Mouse (Mus musculus): ENCODE results near the gene Med13l. TPM values are rescaled to one million over a fixed set of nuclear protein-coding genes. Genes with fewer than 3 reads are reported as not detected.
A peak's percentile ranks its signal among the peaks of the same experiment; 100 is the strongest.

Gene Med13l
- total and polyA plus RNA-seq, 2 experiments from 2014 or later = 12.5 to 31.0 TPM

DNA sequence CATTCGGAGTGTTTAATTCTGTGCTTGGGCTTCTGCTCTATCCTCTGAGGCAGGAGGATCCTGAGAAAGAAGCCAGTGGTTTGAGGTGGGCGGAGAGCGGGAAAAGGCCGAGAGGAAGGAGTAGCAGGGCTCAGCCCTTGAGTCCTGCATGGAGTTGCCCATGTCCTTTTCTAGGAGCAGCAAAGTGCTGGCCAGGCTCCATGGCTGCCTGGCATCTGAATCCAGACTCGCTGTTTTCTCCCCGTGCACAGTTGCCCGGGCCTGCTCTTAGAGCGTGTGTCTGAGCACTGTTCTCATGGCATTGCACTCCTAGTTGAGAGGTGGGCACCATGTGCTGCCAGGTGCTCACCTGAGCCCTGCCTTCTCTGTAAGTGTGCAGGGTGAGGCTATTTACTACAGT is 175.3 kb downstream of the Med13l start:
- DNase-seq (no peak), ATAC-seq (no peak)
- Histone ChIP-seq H3K4me3 (ENCODE audit: low read depth, low read length) (no peak overlapping the region), H3K27ac (ENCODE audit: low read depth, low read length) (no peak overlapping the region), H3K4me2 (ENCODE audit: low read depth) (no peak overlapping the region), H3K9ac (no peak overlapping the region), H3K4me1 (ENCODE audit: insufficient read depth) (no peaks in the 10 kb centered on the region), H3K36me3 (ENCODE audit: insufficient read depth) (peaks cover 56% of the 10 kb centered on the region), H3K9me3 (ENCODE audit: low read length) (no peaks in the 10 kb centered on the region), H3K27me3 (ENCODE audit: insufficient read depth, low read length) (no peaks in the 10 kb centered on the region)
- WGBS = 86% methylated on average over 8 of the region's 8 CpGs
- TF ChIP-seq CTCF (IDR thresholded peaks at IDR 0.05; ENCODE audit: low read depth) = no peak

DNA sequence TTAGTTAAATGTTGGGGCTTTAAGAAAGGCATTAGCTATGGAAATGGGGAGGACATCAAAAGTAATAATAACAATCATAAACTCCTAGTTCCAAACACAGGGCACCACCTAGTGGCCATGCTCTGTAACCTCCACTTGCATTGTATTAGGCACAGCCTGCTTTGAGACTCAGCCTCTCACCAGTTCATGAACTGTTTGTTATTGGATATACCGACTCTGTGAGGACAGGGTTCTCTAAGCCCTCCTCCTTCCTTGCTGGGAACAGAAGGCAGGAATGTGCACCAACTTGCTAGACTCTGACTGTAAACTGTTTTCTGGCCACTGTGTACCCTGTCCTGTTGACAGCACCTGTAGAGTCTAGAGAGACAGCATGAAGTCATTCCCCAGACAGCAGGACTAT is 177.1 kb downstream of the Med13l start:
- Histone ChIP-seq H3K27ac (ENCODE audit: low read depth, low read length) (no peak overlapping the region), H3K36me3 (ENCODE audit: insufficient read depth) (peaks cover 62% of the 10 kb centered on the region), H3K4me2 (ENCODE audit: low read depth) (no peak overlapping the region), H3K4me3 (ENCODE audit: low read depth, low read length) (no peak overlapping the region), H3K4me1 (ENCODE audit: insufficient read depth) (no peaks in the 10 kb centered on the region), H3K27me3 (ENCODE audit: insufficient read depth, low read length) (no peaks in the 10 kb centered on the region), H3K9ac (no peak overlapping the region), H3K9me3 (ENCODE audit: low read length) (no peaks in the 10 kb centered on the region)
- TF ChIP-seq CTCF (IDR thresholded peaks at IDR 0.05; ENCODE audit: low read depth) = peak; percentile 88
- ATAC-seq (peak; percentile 71; the same call in 1 of the 2 replicates), DNase-seq (peak; percentile 81)
- WGBS = 32% methylated on average over 1 of the region's 1 CpGs

DNA sequence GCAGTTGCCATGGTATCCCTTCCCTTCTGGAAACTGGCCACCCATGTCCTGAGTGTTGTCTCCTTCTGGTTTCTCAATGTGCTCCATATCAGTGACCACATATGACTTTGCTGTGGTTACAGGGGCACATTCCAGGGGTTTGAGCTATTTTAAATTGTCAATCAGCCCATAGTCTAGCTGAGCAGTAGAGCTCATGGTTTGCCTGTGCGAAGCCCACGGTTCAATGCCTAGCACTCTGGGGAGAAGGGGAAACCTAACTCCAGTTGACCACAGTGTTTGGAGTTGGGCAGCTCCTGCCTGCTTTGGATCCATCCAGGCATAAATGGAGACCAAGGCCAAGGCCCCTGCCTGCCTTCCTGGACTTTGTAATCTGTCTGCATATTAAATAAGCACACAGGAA is 182.6 kb downstream of the Med13l start:
- no peaks in the 10 kb centered on the region for H3K27me3 ChIP-seq (ENCODE audit: insufficient read depth, low read length)
- no peak overlapping the region for H3K4me2 ChIP-seq (ENCODE audit: low read depth)
- no peak overlapping the region for H3K27ac ChIP-seq (ENCODE audit: low read depth, low read length)
- ATAC-seq (no peak), DNase-seq (no peak)
- H3K4me1 ChIP-seq (ENCODE audit: insufficient read depth) = no peaks in the 10 kb centered on the region
- TF ChIP-seq CTCF (IDR thresholded peaks at IDR 0.05; ENCODE audit: low read depth) = no peak
- WGBS = 95% methylated on average over 2 of the region's 2 CpGs
- no peak overlapping the region for H3K4me3 ChIP-seq (ENCODE audit: low read depth, low read length)
- no peaks in the 10 kb centered on the region for H3K9me3 ChIP-seq (ENCODE audit: low read length)
- no peak overlapping the region for H3K9ac ChIP-seq
- H3K36me3 ChIP-seq (ENCODE audit: insufficient read depth) = peaks cover 75% of the 10 kb centered on the region

DNA sequence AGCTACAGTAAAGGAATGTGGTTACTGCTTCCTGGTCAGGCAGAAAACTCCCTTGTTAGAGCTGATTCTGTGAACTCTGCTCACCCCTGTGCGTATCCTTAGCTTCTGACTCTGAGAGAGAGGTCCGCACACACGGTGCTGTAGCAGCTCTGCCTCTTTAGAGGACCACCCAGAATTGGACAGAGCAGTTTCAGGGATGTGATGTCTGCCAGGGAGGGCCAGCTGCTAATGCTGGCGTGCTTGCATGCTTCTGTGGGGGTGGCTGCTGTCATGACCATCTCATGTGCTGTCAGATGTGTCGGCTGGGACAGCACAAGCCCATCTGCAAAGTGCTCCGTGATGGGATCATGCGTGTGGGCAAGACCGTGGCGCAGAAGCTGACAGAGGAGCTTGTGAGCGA is 186.5 kb downstream of the Med13l start:
- H3K4me3 ChIP-seq (ENCODE audit: low read depth, low read length) = no peak overlapping the region
- H3K9me3 ChIP-seq (ENCODE audit: low read length) = no peaks in the 10 kb centered on the region
- TF ChIP-seq CTCF (IDR thresholded peaks at IDR 0.05; ENCODE audit: low read depth) = no peak
- no peaks in the 10 kb centered on the region for H3K27me3 ChIP-seq (ENCODE audit: insufficient read depth, low read length)
- H3K36me3 ChIP-seq (ENCODE audit: insufficient read depth) = peaks cover 73% of the 10 kb centered on the region
- ATAC-seq (no peak), DNase-seq (no peak)
- H3K4me1 ChIP-seq (ENCODE audit: insufficient read depth) = no peaks in the 10 kb centered on the region
- H3K9ac ChIP-seq = no peak overlapping the region
- no peak overlapping the region for H3K4me2 ChIP-seq (ENCODE audit: low read depth)
- WGBS = 83% methylated on average over 10 of the region's 10 CpGs
- H3K27ac ChIP-seq (ENCODE audit: low read depth, low read length) = no peak overlapping the region

DNA sequence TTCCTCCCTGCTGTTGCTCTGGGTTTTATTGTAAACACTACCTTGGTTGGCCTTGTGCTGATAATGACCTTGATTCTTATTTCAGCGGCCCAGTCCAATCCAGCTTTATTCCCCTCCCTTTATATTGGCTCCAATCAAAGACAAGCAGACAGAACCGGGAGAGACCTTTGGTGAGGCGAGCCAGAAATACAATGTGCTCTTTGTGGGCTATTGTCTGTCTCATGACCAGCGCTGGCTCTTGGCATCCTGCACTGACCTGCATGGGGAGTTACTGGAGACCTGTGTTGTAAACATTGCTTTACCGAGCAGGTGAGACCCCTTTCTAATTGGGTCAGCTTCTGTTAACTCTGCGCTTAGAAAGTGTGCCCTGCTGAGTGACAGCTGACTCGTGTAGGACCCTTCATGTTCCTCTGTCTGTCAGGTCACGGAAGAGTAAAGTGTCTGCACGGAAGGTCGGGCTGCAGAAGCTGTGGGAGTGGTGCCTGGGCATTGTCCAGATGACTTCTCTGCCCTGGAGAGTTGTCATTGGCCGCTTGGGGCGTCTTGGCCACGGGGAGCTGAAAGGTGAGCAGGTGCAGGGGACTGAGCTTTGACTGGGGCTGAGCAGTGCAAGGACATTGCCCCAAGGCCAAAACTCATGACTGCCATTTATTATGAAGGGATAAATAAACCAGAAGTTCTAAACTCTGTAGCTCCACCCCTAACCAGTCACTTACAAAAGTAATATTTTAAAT is 191.1 kb downstream of the Med13l start:
- no peak for DNase-seq
- Histone ChIP-seq H3K27me3 (ENCODE audit: insufficient read depth, low read length) (no peaks in the 10 kb centered on the region), H3K9ac (no peak overlapping the region), H3K36me3 (ENCODE audit: insufficient read depth) (peaks cover 80% of the 10 kb centered on the region), H3K4me1 (ENCODE audit: insufficient read depth) (no peaks in the 10 kb centered on the region), H3K4me3 (ENCODE audit: low read depth, low read length) (no peak overlapping the region), H3K4me2 (ENCODE audit: low read depth) (no peak overlapping the region), H3K9me3 (ENCODE audit: low read length) (no peaks in the 10 kb centered on the region), H3K27ac (ENCODE audit: low read depth, low read length) (no peak overlapping the region)
- ATAC-seq = no peak
- WGBS = 53% methylated on average over 13 of the region's 13 CpGs
- TF ChIP-seq CTCF (IDR thresholded peaks at IDR 0.05; ENCODE audit: low read depth) = no peak

DNA sequence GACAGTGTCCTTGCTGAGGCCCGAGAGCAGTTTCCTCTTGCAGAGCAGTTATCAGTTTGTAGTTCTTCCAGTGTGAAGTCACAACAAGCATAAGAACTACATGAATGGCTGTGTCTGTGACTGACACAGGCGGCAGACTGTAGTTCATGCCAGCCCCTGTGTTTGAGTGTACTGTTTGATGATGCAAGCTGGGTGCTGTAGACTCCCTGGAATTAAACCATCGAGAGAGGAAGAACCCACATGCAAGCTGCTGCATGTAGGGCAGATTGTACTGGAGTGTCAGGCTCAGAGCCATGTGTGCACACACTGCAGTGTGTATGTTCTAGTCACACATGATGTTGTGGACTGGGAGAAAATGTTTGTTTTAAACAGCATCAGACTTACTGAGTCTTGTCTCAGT is 192.4 kb downstream of the Med13l start:
- no peak for TF ChIP-seq CTCF (IDR thresholded peaks at IDR 0.05; ENCODE audit: low read depth)
- ATAC-seq (peak; percentile 53), DNase-seq (peak; percentile 30)
- 0 out of 2 replicates have a peak overlapping the region, but pooled peaks have one; percentile 3 for H3K9ac ChIP-seq
- H3K27me3 ChIP-seq (ENCODE audit: insufficient read depth, low read length) = no peaks in the 10 kb centered on the region
- H3K4me3 ChIP-seq (ENCODE audit: low read depth, low read length) = no peak overlapping the region
- no peak overlapping the region for H3K4me2 ChIP-seq (ENCODE audit: low read depth)
- H3K36me3 ChIP-seq (ENCODE audit: insufficient read depth) = peaks cover 84% of the 10 kb centered on the region
- no peak overlapping the region for H3K27ac ChIP-seq (ENCODE audit: low read depth, low read length)
- no peaks in the 10 kb centered on the region for H3K9me3 ChIP-seq (ENCODE audit: low read length)
- H3K4me1 ChIP-seq (ENCODE audit: insufficient read depth) = no peaks in the 10 kb centered on the region
- WGBS = 59% methylated on average over 3 of the region's 3 CpGs

DNA sequence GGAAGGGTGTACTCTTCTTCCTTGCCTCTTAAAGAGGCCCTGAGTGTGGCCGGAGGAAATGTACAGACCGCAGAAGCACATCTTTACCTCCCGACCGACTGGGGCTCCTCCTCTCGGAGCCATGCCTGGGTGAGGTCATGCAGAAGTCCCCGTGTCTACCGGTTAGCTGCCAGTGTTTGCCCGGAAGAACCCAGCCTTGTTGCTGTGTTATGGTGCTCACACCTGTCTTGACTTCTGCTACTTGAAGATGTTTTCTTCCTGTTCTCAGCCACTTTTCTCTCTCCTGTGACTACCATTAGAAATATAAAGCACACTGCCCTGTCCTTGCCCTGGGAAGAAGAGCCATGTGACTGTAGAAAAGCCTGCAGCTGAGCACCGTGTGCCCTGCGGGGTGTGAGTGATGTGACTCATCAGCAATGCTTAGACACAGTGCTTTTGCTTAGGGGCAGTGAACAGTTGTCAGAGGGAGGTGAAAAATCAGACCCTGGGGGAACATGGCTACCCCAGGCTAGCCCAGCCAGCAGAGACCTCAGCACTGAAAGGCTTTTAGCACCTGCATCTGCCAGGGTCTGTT is 193.1 kb downstream of the Med13l start:
- TF ChIP-seq CTCF (IDR thresholded peaks at IDR 0.05; ENCODE audit: low read depth) = no peak
- ATAC-seq = no peak
- H3K4me2 ChIP-seq (ENCODE audit: low read depth) = no peak overlapping the region
- no peaks in the 10 kb centered on the region for H3K9me3 ChIP-seq (ENCODE audit: low read length)
- no peak overlapping the region for H3K4me3 ChIP-seq (ENCODE audit: low read depth, low read length)
- no peaks in the 10 kb centered on the region for H3K4me1 ChIP-seq (ENCODE audit: insufficient read depth)
- H3K27me3 ChIP-seq (ENCODE audit: insufficient read depth, low read length) = no peaks in the 10 kb centered on the region
- WGBS = 78% methylated on average over 10 of the region's 10 CpGs
- peak overlapping the region; percentile 50 for H3K27ac ChIP-seq (ENCODE audit: low read depth, low read length)
- DNase-seq = no peak
- no peak overlapping the region for H3K9ac ChIP-seq
- peaks cover 90% of the 10 kb centered on the region for H3K36me3 ChIP-seq (ENCODE audit: insufficient read depth)

All from forebrain, postnatal 0 days (tissue).